Mouse (Mus musculus) embryo, embryonic 11.5 days (tissue): ENCODE results near the gene Armc5.
A peak's percentile ranks its signal among the peaks of the same experiment; 100 is the strongest.

Source experiments
- DNase-seq: peaks from one replicate; pipeline ENCODE4 v3.0.0-alpha.2; 2012; ENCODE audit warnings: low read depth, low spot score

Armc5 gene

DNA sequence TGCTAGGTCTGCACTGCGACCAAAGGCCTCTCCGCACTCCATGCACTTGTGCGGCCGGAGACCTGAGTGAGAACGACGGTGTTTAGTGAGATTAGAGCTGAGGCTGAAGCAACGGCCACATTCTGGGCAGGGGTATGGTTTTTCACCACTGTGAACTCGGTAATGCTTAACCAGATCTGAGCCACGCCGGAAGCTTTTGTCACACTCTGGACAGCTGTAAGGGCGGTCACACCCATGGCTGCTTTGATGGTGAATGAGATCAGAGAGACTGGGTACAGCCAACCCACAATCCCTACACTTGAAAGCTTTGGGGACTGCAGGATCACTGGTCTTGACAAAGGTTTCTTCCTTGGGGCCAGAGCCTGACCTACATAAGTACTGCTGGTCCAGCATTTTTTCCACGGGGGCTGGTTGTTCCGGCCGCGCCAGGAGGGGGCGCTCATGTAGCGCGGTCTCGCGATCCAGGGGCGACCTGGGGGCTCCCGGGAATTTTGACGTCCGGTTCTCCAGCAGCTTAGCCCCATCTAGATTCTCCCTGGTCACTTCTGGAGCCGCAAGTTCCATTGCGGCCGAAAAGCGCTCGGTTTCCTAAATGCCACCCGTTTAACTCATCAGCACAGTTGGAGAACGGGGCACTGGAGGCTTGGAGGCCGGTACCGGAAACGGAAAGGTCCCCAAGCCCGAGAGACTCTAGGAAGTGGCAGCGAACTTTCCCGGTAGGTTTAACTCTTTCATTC lies at the start of gene Armc5:
Armc5 (plus strand) TSS at position 487 of the 737 bp plus-strand sequence.
- peak; percentile 70 for DNase-seq

DNA sequence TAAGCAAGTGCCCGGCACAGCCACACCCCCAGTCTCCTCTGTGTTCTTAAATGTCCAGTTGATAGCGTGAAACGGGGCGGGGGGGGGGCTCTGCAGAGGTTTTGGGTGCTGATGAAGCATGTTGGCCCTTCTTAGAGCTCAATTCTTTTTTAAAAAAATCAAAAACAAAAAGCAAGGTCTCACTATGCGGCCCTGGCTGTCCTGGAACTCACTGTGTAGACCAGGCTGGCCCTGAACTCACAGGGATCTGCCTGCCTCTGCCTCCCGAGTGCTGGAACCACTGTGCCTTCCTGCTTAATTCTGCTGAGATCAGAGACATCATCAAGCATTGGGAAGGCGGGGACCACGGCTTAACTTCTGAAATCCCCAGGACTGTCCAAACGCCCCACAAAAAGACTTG lies 35.5 kb upstream of the Armc5 start:
- DNase-seq = no peak

DNA sequence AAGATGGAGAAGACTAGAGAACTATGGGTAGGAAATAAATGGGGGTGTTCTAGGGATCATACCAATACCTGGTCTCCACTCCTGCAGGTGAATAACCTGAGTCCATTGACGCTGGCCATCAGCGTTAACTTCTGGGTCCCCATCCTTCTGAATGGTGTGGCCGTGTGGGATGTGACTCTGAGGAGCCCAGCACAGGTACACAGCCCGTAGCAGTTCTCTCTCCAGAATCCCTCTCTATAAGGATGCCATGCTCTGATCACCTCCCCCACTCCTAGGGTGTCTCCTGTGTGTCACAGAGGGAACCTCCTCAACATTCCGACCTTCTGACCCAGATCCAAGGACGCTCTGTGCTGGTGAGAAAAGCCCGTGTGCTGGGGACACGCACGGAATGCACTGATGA lies 34.1 kb upstream of the Armc5 start:
- no peak for DNase-seq

DNA sequence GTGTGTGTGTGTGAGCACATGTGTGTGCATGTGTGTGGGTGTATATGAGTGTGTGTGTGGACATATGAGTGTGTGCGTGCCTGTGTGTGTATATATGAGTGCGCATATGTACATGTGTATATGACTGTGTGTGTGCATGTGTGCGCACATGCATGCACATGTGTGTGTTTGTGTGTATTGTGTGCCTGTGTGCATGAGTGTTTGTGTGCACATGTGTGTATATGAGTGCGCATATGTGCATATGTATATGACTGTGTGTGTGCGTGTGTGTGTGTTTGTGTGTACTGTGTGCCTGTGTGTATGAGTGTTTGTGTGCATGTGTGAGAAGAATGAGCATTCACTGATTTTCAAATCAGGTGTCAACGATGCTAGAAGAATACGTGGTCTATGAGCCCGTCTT lies 33.0 kb upstream of the Armc5 start:
- DNase-seq = no peak

DNA sequence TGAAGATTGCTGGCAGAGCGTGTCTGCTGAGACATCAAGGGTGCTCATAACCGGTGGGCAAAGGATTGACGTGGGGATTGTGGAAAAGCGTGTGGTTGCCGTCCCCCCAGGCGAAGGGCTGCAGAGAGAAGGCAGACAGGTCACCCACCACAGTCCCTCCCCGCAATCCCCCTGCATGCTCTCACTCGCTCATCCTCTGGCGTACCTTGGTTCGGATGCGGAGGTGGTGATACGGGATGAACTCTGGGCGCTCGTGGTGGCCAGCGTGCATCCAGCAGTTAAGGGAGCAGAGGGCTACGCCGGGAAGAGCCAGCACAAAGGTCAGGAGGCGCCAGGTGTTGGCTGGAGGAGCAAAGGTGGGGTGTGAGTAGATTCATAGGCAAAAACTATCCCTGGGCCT lies 31.4 kb upstream of the Armc5 start:
- DNase-seq = no peak

DNA sequence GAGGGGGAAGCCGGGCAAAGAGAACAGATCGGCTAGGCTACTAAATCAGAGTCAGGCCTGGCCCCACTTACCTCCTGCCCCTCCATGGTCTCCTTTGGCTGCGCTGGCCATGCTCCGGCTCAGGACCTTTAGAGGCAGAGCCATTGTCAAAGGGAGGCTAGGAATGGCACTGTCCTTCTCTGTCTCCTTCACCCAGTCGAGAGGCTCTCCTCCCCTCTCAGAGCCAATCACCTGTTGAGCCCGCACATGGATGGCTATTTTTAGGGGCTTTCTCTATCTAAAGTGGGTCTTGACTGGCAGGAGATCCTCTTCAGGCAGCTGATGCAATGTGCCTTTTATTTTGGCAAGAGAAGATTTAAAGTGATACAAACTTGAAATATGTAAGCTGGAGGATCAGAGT lies 31.0 kb upstream of the Armc5 start, which contains the start of gene Cox6a2:
Cox6a2 (minus strand) TSS at position 236 of the 400 bp plus-strand sequence.
- DNase-seq = no peak

DNA sequence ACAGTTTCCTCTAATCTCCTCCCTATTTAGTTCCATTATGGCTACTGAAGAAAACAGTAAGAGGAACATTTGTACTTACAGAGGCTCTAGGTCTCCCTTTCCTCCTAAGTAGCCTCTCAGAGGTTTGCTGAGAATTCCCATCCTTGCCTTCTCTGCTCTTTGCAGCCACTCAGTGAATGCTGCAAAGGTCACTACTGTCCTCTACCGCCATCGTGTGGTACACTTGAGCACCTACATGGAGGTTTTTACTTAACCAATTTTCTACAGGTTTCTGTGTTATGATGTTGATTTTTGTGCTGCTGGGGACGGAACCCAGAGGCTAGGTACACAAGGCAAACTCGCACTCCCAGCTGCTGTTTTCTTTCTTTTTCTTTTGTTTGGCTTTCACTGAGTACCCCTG lies 29.0 kb upstream of the Armc5 start:
- DNase-seq = peak; percentile 64

DNA sequence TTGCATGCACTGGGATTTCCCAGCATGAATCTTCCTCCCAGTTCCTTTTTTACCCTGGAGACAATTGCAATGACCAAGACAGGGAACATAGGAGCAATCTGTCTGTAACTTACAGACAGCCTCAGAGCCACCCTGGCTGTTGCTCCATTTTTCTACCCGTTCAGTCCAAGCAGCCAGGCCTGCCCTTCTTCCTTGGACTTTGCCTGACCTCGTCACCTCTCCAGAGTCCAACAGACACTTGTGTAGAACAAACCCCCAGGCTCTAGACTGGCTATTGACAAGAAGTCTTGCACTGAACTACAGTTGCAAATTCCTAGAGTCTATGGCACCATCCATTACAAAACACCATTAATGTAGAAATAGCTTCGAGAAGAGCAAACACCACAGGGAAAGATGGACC lies 27.3 kb upstream of the Armc5 start:
- no peak for DNase-seq

DNA sequence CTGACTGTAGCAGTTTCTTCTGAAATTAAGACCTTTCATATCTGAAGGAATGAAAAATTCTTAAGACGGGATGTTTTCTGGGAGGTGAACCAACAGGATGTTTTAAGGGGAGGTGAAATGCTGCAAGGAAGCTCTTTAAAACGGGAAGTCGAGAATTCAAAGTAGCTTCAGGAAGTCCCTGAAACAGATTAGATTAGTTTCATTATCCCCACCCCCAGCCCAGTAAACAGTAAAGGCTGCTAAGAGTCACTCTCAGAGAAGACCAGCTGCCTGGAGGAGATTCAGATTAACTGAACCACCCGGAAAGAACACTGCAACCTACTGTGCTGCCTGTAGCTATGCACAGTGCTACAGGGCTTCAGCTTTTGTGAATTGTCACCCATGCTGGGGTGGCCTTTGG lies 17.2 kb upstream of the Armc5 start:
- no peak for DNase-seq

DNA sequence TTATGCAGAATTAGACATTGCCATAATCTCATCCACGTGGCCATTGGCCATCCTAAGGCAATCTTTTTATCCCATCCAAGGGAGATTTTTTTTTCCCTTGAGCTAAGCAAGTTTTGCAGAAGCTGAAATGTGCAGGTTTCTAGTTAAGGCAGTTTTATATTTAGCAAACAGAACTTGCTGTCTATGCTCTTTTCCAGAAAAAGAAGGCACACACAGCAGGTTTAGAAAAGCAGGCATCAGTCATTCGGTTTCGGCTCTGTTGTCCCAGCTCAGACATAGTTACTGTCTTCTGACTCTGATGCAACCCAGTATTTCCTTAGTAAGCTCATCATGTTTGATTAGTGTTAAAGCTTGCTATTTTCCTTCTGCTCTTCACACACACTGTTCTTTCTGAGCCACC lies 16.2 kb upstream of the Armc5 start:
- no peak for DNase-seq

DNA sequence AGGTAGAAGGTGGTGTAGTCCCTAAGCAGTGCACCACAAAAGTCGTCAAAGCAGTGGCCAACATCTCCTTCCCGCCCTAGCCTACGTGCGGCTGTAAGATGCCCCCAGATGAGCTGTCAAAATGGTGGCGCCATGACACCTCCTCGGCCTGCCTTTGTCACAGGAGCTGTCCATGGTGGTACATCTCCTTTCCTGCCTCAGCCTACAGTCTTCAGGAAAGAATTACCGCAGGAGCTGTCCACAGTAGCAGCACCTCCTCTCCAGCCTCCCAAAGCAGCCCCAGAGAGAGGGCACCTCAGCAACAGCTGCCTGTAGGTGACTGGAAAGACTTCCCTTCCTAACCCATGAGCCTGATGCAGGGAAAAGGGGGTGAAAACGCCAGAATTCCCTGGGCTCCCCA lies 5.4 kb upstream of the Armc5 start:
- no peak for DNase-seq

DNA sequence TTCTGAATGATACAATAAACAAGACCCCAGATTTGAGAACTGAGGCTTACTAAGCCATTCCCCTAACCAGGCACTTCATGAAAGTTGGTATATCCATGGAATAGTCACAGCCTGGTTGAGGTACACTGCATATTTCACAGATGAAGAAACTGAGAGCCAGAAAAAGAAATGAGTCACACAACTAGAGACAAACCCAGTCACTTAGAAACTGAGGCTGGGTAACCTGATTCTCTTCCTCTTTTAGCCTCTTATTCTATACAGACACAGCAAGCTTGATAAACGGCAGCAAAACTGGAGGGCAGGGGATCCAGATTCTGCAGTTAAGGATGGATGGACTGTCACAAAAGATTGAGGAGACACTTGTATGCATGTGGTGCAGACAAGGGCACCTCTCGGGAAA lies 2.3 kb upstream of the Armc5 start:
- DNase-seq = no peak

DNA sequence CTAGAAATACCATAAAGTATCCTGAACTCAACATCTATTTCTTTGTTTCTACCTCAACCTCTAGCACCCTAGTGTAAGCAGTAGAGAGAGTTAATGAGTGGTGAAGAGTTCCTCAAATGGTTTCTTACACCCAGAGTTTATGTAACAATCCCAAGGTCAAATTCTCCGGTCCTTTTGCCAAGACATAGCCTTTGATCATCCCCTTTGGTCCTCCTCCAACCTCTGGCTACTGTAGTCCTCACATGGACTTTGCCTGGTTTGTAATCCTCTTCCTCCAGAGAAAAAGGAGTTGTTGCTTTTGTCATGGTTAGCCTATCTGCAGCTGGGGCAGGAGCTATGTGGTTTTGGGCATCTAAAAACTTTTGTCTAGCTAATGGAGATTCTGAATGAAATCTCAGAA lies 1.7 kb upstream of the Armc5 start:
- no peak for DNase-seq

DNA sequence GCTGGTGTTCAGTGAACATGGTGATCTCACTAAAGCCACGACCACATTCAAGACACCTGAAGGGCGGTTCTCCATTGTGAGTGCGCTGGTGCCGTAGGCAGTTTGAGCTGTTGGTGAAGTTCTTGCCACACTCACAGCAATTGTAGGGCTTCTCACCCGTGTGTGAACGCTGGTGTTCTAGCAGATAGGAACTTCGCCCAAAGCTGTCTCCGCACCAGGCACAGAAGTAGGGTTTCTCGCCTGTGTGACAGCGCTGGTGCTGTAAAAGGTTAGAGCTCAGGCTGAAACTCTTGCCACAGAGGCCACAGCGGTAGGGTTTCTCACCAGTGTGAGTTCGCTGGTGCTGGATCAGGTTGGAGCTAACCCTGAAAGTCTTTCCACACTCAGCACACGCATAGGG lies 716 bp upstream of the Armc5 start:
- DNase-seq = no peak

DNA sequence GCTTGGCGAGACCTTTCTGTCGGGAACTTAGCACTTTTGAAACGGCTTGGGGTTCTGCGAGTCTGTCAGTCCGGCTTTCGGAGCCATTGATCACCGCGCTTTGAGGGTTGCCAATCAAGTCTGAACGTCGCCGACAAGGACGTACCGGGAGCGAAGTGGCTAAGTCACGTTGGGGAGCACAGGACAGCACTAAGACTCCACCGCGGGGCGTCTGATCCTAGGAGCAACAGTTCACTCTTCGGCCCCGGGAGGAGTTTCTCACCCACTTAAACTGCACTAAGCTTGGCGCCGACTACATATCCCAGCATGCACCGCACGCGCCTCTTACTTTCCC lies 418 bp downstream of the Armc5 start:
- DNase-seq = no peak

DNA sequence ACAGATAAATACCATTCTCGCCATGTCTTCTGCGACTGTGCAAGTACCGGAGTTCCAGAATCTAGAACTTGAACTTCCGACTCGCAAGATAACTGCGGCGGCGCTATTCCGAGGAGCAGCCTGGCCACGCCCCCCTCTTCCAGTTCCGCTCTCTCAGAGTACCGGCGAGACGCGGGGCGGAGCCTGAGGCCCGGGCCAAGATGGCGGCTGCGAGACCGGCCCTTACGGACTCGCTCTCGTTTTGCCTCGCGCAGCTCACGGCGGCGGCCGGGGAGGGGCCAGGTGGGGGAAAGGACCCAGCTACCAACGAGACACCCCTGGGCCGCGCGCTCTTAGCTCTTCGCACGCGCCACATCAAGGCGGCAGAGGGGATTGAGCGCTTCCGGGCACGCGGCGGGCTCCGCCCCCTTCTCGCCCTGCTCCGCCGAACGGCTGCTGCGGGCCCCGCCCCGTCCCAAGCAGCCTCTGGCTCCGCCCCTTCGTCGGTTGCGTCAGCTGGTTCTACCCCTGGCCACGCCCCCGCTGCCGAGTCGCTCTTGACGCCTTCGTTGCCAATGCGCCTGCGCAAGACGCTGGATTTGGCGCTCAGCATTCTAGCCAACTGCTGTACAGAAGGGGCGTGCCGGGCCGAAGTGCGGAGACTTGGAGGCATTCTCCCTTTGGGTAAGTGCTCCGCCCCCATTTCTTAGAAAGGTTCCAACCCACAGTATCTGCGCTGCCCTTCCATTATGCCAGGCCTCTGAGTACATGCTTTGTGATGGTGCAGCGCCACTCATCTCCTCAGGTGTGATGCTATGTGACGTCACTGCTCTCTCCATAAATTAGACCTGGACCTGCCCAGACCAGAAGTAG lies 1.0 kb downstream of the Armc5 start, which contains the start of gene 9130023H24Rik:
9130023H24Rik (minus strand) TSS at position 105 of the 852 bp plus-strand sequence.
- peak; percentile 99 for DNase-seq

DNA sequence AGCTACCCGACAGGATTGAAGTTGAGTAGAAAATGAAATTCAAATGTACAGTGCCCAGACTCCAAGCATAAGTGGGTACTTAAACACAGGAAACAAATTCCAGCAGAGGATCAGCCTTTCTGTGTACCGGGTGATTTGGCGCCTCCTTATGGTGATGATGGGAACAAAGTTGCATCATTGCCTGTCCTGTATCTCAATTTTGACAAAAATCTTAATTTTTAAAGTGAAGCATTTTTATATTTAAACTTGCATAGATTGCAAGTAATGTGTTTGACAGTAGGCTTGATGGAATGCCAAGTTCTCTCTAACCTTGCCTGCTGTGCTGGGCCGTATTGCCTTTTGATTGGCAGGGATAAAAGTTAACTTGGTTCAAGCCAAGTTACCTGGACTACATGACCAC lies 1.8 kb downstream of the Armc5 start:
- DNase-seq = peak; percentile 26

DNA sequence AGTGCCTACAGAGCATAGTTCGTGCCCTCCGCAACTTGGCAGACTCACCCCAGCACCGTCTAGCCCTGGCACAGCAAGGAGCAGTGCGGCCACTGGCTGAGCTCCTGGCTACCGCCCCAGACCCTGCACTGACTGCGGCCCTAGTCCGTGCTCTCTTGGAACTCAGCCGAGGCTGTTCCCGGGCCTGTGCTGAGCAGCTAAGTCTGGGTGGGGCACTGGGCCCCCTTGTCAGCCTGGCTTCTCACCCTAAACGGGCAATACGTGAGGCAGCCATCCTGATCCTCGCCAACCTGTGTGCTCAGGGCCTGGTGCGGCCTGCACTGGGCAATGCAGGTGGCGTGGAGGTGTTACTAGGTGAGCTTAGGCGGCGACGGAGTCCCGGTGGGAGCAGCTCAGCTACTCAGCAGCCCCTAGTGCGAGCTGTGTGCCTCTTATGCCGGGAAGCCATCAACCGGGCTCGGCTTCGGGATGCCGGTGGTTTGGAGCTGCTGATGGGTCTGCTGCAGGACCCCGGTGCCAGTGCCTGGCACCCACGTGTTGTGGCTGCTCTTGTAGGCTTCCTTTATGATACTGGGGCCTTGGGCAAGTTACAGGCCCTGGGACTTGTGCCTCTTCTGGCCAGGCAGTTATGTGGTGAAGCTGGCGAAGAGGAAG lies 3.1 kb downstream of the Armc5 start:
- no peak for DNase-seq

DNA sequence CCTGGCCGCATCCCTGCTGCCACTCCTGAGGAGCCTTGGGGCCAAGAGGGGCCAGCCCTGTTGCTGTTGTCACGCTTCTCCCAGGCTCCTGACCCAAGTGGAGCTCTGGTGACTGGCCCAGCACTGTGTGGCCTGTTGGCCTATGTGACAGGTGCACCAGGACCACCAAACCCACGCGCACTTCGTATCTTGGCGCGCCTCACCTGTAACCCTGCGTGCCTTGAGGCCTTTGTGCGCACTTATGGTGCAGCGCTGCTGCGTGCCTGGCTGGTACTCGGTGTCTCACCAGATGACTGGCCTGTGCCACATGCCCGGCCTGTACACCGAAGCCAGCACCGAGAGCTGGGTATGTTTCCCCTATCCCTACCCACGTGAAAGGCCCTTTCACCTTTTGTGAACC lies 5.2 kb downstream of the Armc5 start:
- DNase-seq = no peak

DNA sequence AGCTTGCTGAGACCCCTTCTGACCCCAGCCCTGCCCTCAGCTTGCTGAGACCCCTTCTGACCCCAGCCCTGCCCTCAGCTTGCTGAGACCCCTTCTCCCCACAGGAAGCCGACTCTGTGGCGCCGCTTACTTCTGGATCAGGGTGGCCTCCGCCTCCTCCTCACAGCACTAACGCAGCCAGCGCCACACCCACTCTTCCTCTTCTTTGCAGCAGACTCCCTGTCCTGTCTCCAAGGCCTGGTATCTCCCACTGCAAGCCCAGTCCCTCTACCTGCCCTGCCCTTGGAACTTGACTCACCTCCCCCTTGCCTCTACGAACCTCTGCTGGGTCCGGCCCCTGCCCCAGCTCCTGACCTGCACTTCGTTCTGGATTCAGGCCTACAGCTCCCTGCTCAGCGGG lies 6.8 kb downstream of the Armc5 start:
- DNase-seq = no peak

DNA sequence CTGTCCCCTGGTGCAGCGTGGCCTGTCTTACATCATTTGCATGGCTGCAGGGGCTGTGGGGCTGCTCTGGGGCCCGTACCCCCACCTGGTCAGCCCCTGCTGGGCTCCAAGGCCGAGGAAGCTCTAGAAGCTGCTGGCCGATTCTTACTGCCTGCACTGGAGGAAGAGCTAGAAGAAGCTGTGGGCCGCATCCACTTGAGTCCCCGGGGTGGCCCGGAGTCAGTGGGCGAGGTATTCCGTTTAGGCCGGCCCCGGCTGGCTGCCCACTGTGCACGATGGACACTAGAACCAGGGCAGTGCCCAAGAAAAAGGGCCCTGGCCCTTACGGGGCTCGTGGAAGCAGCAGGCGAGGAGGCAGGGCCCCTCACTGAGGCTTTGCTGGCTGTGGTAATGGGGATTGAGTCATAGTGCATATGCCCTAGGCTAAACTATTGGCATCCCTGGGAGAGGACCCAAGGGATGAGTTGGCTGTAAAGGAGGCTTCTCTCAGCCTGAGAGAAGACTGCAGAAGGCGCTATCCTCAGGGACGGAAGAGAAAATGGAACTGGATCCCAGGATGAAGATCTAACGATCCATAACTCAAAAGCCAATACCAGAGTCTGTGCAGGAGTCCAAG lies 7.4 kb downstream of the Armc5 start:
- no peak for DNase-seq

DNA sequence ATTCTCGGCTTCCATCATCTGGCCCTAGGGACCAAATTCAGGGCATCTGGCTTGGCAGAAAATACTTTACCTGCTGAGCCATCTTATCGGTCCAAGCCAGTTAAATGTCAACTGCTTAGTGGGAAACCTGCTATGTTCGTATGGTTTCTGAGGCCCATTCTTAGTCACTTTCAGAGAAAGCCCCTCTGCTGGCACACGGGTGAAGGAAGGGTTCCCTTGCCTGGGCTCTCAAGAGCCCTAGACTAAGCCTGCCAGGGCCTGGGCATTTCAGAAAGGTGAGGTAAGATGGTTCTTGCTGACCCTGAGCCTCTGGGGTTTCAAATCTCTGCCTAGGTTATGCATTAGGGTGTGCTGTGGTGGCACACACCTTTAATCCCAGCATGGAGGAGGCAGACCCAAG lies 8.4 kb downstream of the Armc5 start:
- DNase-seq = no peak
